Mouse (Mus musculus): ENCODE results near the gene Naglu.

DNA sequence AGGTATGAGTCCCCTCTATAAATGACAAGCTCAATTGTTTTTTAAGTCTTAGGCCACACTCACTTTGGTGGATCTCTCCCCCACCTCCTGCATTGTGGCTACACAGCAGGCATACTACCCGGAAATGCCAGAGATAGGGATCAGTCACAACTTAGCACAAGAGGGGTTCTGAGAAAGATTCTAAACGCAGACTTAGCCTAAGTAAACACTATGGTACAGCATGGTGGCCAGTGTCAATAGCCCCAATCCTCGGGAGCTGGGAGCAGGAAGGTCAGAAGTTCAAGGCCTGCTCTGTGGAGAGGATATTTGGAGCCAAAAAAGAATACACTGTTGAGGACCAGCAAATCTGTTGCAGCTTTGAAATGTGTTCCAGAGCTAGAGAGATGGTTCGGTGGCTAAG lies 48.3 kb downstream of the Naglu start:
- TF ChIP-seq CTCF (IDR thresholded peaks at IDR 0.05; ENCODE audit: low read depth) = no peak
- TF ChIP-seq EP300 (IDR thresholded peaks at IDR 0.05; ENCODE audit: low read depth) = no peak
